Mouse (Mus musculus) ES-Bruce4 (cell line): Measurements from ENCODE around the gene Fam83g.

ENCODE experiments used
- CTCF ChIP-seq: IDR thresholded peaks from one replicate; pipeline ENCODE4 v1.8.1; 2011; ENCODE audit warnings: low read depth, low read length
- EP300 ChIP-seq: IDR thresholded peaks from 2 replicates; pipeline ENCODE4 v1.6.1; 2011; ENCODE audit warnings: low read depth, low read length; ENCODE audit not compliant: insufficient read depth
- POLR2A ChIP-seq: IDR thresholded peaks from one replicate; pipeline ENCODE4 v1.8.1; 2011; ENCODE audit warnings: low read length; ENCODE audit not compliant: insufficient read depth

GRCm38 (mm10) chr11:61655649-61656048 lies 28.2 kb upstream of the Fam83g start:
- TF ChIP-seq POLR2A (no peak), CTCF (no peak), EP300 (no peak)
